Mouse (Mus musculus) WW6 (cell line): ENCODE results near the gene Lacc1.

ENCODE experiments used
- DNase-seq: peaks from one replicate; pipeline ENCODE4 v3.0.0-alpha.2; 2013; ENCODE audit warnings: low read depth, low spot score

The Lacc1 gene

DNA sequence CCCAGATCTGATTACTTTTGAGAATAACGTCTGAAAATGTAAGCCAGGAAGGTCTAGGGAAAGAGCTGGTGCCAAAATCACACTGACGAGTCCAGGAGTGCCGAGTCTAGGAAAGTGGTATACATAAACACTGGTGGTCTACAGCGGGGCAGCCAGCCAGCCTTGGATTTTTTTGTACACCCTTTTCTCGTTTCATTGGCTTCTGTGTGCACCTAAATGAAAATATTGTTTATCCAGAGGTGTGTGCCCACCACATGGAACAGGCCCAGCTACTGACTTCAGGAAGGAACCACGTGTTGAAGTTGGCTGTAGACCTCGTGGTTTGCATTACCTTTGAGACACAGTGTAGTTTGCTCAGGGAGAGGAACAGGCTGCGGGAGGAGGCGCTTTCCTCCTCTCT is 57.1 kb downstream of the Lacc1 start:
- DNase-seq, result no peak
